Mouse (Mus musculus) heart, postnatal 36 days (tissue): ENCODE data around the gene Asb2. TPM values are rescaled to one million over a fixed set of nuclear protein-coding genes. Genes with fewer than 3 reads are reported as not detected.
A peak's percentile ranks its signal among the peaks of the same experiment; 100 is the strongest.

Experiments used
- DNase-seq, 2 experiments: peaks; one replicate each; pipeline ENCODE4 v3.0.0; 2021 to 2022
- intact Hi-C: fragments of 180-260 bp; cut with DNase I; formaldehyde crosslinking; loops from one replicate; pipeline ENCODE4 v1.15.1; 2025
- total RNA-seq, 2 experiments: library from RNA; stranded (reverse); gene quantifications; 2 replicates each; pipeline ENCODE4 v1.2.3; 2021

Asb2 gene
- total RNA-seq, 2 experiments from 2014 or later, result 370 to 512 TPM

GRCm38 (mm10) chr12:103362336-103362735 lies 6.5 kb upstream of the Asb2 start:
- peak in 1 of 2 experiments; percentile 70 for DNase-seq
- intact Hi-C loops, result no loop called here

- DNase-seq, result no peak
Observed at GRCm38 (mm10) chr12:103361539-103362307, 5.9 kb upstream of the Asb2 start.

GRCm38 (mm10) chr12:103360812-103361211 lies 5.0 kb upstream of the Asb2 start:
- DNase-seq, result peak in 1 of 2 experiments; percentile 17
- intact Hi-C loops, result no loop called here

More at GRCm38 (mm10) chr12:103361539-103362307, 5.9 kb upstream of the Asb2 start:
- intact Hi-C loops, result no loop called here

GRCm38 (mm10) chr12:103358951-103359801 lies 3.4 kb upstream of the Asb2 start:
- peak in 1 of 2 experiments; percentile 40 for DNase-seq
- intact Hi-C loops, result no loop called here

- DNase-seq, result peak; percentile 66
- intact Hi-C loops, result no loop called here
Observed at GRCm38 (mm10) chr12:103358216-103358615, 2.4 kb upstream of the Asb2 start.

GRCm38 (mm10) chr12:103356415-103356748 lies 581 bp upstream of the Asb2 start:
- DNase-seq, result no peak
- intact Hi-C loops, result no loop called here

- intact Hi-C loops, result no loop called here
- DNase-seq, result peak; percentile 61 to 72
Observed at GRCm38 (mm10) chr12:103353538-103353937, 2.3 kb downstream of the Asb2 start.

- DNase-seq, result peak; percentile 61 to 66
- intact Hi-C loops, result no loop called here
Observed at GRCm38 (mm10) chr12:103352735-103353134, 3.1 kb downstream of the Asb2 start.

- intact Hi-C loops, result loop anchor here (1.0 to 2.0 kb wide), 2 partner anchors 23 to 206 kb away; no protein-coding TSS in a partner anchor
- peak; percentile 83 to 90 for DNase-seq
Observed at GRCm38 (mm10) chr12:103348506-103348905, 7.3 kb downstream of the Asb2 start.

GRCm38 (mm10) chr12:103347406-103347805 lies 8.4 kb downstream of the Asb2 start:
- DNase-seq, result no peak
- intact Hi-C loops, result no loop called here

- no peak for DNase-seq
- intact Hi-C loops, result no loop called here
Observed at GRCm38 (mm10) chr12:103346945-103347344, 8.9 kb downstream of the Asb2 start.

GRCm38 (mm10) chr12:103344934-103345333 lies 10.9 kb downstream of the Asb2 start:
- intact Hi-C loops, result no loop called here

GRCm38 (mm10) chr12:103343456-103343855 lies 12.3 kb downstream of the Asb2 start:
- intact Hi-C loops, result no loop called here

More at GRCm38 (mm10) chr12:103344934-103345333, 10.9 kb downstream of the Asb2 start:
- no peak for DNase-seq

GRCm38 (mm10) chr12:103341212-103341611 lies 14.6 kb downstream of the Asb2 start:
- no peak for DNase-seq
- intact Hi-C loops, result no loop called here

More at GRCm38 (mm10) chr12:103343456-103343855, 12.3 kb downstream of the Asb2 start:
- DNase-seq, result no peak

- intact Hi-C loops, result no loop called here
- peak in 1 of 2 experiments; percentile 40 for DNase-seq
Observed at GRCm38 (mm10) chr12:103338162-103338798, 17.5 kb downstream of the Asb2 start.

- intact Hi-C loops, result no loop called here
- no peak for DNase-seq
Observed at GRCm38 (mm10) chr12:103336766-103337165, 19.0 kb downstream of the Asb2 start.

- intact Hi-C loops, result no loop called here
Observed at GRCm38 (mm10) chr12:103333426-103333825, 22.4 kb downstream of the Asb2 start.

GRCm38 (mm10) chr12:103332879-103333278 lies 22.9 kb downstream of the Asb2 start:
- no peak for DNase-seq
- intact Hi-C loops, result no loop called here

More at GRCm38 (mm10) chr12:103333426-103333825, 22.4 kb downstream of the Asb2 start:
- no peak for DNase-seq

GRCm38 (mm10) chr12:103331491-103331890 lies 24.3 kb downstream of the Asb2 start:
- no peak for DNase-seq
- intact Hi-C loops, result no loop called here

GRCm38 (mm10) chr12:103328448-103329191 lies 27.2 kb downstream of the Asb2 start:
- DNase-seq, result peak; percentile 58
- intact Hi-C loops, result no loop called here
